Mouse (Mus musculus): ENCODE data around the gene Gm4836.
"Not testable (repeated sequence)": the region's sequence is repeated elsewhere in the genome, so short reads cannot be mapped to it uniquely, and the experiment has no call there.

Gene Gm4836

GRCm38 (mm10) chrX:28293532-28293931 is at the start of gene Gm4836:
Gene Gm4836, minus strand, starts transcription at chrX:28293632.
- DNase-seq = not testable (repeated sequence)
